Mouse (Mus musculus) bone marrow, adult 2 months (tissue): Measurements from ENCODE around the gene Pdik1l.

Experiments
- CTCF ChIP-seq: fragments of 200-500 bp; IDR thresholded peaks from 2 replicates; pipeline ENCODE4 v1.5.1; 2011; ENCODE audit warnings: low read length, control low read depth; ENCODE audit not compliant: control insufficient read depth, insufficient read depth
- POLR2A ChIP-seq: fragments of 200-500 bp; IDR thresholded peaks from 2 replicates; pipeline ENCODE4 v1.6.1; 2011; ENCODE audit warnings: low read depth, mild to moderate bottlenecking, control low read depth, low read length, borderline replicate concordance; ENCODE audit not compliant: control insufficient read depth

- TF ChIP-seq CTCF = no peak
- TF ChIP-seq POLR2A = no peak
These were observed 37.0 kb upstream of the Pdik1l start for GRCm38 (mm10) chr4:134324655-134325054.
